Mouse (Mus musculus): ENCODE results near the gene Sptb.

DNA sequence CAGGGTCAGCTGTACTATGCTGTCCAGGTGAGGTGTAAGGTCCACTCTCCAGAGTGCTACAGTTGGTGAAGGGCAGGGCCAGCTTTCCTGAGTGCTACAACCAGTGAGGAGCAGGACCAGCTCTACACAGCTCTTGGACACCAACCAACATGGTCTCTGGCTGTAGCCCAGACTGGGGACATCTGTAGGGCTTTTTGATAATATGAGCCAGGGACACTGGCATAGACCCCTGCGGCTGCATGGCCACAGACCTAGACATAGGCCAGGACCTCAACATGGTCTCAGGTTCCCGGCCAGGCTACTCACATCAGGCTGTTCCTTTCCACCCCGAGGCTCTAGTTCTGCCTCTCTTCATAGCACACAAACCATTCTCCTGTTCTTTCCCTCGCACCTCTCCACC lies 17.6 kb upstream of the Sptb start:
- TF ChIP-seq CTCF (IDR thresholded peaks at IDR 0.05; ENCODE audit: insufficient read depth, low read length) (no peak), POLR2A (IDR thresholded peaks at IDR 0.05; ENCODE audit: borderline replicate concordance, extremely low read depth, low read depth, low read length) (no peak)
